Mouse (Mus musculus): ENCODE results near the gene Rbms1.

GRCm38 (mm10) chr2:60711098-60711880, 251.7 kb downstream of the Rbms1 start:
- TF ChIP-seq CTCF (IDR thresholded peaks at IDR 0.05; ENCODE audit: insufficient read depth, low read length) = no peak
- no peak for TF ChIP-seq POLR2A (IDR thresholded peaks at IDR 0.05; ENCODE audit: borderline replicate concordance, extremely low read depth, low read depth, low read length)
